Mouse (Mus musculus) heart, embryonic 13.5 days (tissue): ENCODE measurements around the gene Rabgef1. TPM values are rescaled to one million over a fixed set of nuclear protein-coding genes. Genes with fewer than 3 reads are reported as not detected.

Experiments
- ATAC-seq: fragments of 200-750 bp; cut with Nextera tagmentation; 2 replicates; pipeline ENCODE4 v1.8.0; 2017; ENCODE audit warnings: moderate TSS enrichment; ENCODE audit not compliant: insufficient number of reproducible peaks, low FRiP score, low TSS enrichment; ENCODE audit errors: extremely low read depth
- H3K27ac ChIP-seq: fragments of 300-500 bp; sonication (generic); replicated peaks from 2 replicates; pipeline ENCODE4 v1.5.1; 2015; ENCODE audit warnings: moderate library complexity, mild to moderate bottlenecking, inconsistent platforms
- H3K27me3 ChIP-seq: fragments of 300-500 bp; sonication (generic); replicated peaks from 2 replicates; pipeline ENCODE4 v1.6.1; 2015; ENCODE audit warnings: mild to moderate bottlenecking, inconsistent platforms
- H3K36me3 ChIP-seq: fragments of 300-500 bp; sonication (generic); 2 replicates; pipeline ENCODE4 v1.6.1; 2015; ENCODE audit warnings: mild to moderate bottlenecking, inconsistent platforms
- H3K4me1 ChIP-seq: fragments of 300-500 bp; sonication (generic); 2 replicates; pipeline ENCODE4 v1.6.1; 2015; ENCODE audit warnings: inconsistent platforms
- H3K4me2 ChIP-seq: fragments of 300-500 bp; sonication (generic); 2 replicates; pipeline ENCODE4 v1.6.1; 2015; ENCODE audit warnings: inconsistent platforms, mild to moderate bottlenecking, moderate library complexity
- H3K4me3 ChIP-seq: fragments of 300-500 bp; sonication (generic); 2 replicates; pipeline ENCODE4 v1.5.1; 2015; ENCODE audit warnings: moderate library complexity, mild to moderate bottlenecking, inconsistent platforms
- H3K9ac ChIP-seq: fragments of 300-500 bp; sonication (generic); 2 replicates; pipeline ENCODE4 v1.6.1; 2015; ENCODE audit warnings: inconsistent platforms, mild to moderate bottlenecking, moderate library complexity
- H3K9me3 ChIP-seq: fragments of 300-500 bp; sonication (generic); 2 replicates; pipeline ENCODE4 v1.6.1; 2016; ENCODE audit warnings: inconsistent platforms
- WGBS: fragments of 180-500 bp; shearing (Covaris S2); methylation state at CpG from one replicate; pipeline ENCODE4 v1.1.7; 2015; ENCODE audit warnings: mixed read lengths; 5-methylcytosine and 5-hydroxymethylcytosine counted together
- polyA plus RNA-seq: library from polyadenylated mRNA; unstranded; fragments of >200 nt; fragmentation: Nextera tagmentation; extraction: Ambion mirVana; gene quantifications from 2 replicates; pipeline ENCODE4 v1.2.1, GENCODE M21; 2015

Rabgef1 gene
- polyA plus RNA-seq = 18.3 and 19.9 TPM in 2 replicates

DNA sequence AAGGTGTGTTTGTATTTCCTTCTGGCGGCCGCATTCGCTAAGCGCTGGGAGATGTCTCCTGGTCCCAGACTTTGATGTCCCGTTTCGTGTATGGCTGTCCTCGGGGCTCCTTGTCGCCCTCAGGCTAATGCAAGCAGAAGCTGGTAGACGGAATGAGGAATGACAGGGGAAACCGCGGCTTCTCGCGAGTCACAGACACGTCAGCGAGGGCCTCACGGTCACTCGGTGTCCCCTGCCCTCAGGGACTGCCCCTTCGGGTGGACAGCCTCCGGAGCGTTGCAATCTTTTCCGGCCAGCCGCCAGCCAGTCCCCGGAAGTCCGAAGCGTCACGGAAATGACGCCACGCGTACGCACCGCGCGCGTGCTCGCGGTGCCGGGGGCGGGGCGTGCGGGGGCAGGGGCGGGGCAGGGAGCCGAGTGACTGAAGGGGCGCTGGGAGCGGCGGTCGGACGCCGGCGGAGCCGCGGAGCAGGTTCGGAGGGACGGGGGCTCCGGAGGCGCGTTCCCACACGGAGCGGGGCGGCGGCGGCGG is at the start of gene Rabgef1:
Gene Rabgef1 (plus strand): TSS at position 376 of the 532 bp plus-strand sequence.
- under 1% methylated on average over 58 of the region's 62 CpGs for WGBS

DNA sequence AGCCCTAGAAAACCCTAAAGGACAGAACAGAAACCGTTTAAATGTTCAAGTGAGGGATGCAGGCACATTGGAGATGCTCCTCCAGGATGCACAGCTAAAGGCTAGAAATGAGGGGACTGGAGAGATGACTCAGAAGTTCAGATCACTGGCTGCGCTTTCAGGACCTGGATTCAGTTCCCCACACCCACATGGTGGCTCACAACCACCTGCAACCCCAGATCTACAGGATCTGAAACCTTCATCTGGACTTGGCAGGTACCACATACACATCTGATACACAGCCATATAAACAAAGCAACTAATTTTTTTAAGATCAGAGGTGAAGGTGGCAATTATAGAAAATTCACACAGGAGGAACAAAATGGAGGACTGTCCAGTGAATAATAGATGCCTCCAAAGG is 49.2 kb upstream of the Rabgef1 start:
- no peaks in the 10 kb centered on the region for H3K36me3 ChIP-seq
- H3K9ac ChIP-seq = no peak overlapping the region
- 86% methylated on average over 2 of the region's 2 CpGs for WGBS
- no peaks in the 10 kb centered on the region for H3K27me3 ChIP-seq
- no peak overlapping the region for H3K27ac ChIP-seq
- no peak overlapping the region for H3K4me3 ChIP-seq
- no peak overlapping the region for H3K4me2 ChIP-seq
- peaks cover 20% of the 10 kb centered on the region for H3K4me1 ChIP-seq
- no peaks in the 10 kb centered on the region for H3K9me3 ChIP-seq
- no peak for ATAC-seq

More for the DNA sequence above, at the start of gene Rabgef1:
- peak; percentile 90 for ATAC-seq
- Histone ChIP-seq H3K4me1 (peaks cover 43% of the 10 kb centered on the region), H3K4me2 (peak within 1 kb of the TSS; percentile 74), H3K27ac (peak within 1 kb of the TSS; percentile 97), H3K9ac (peak within 1 kb of the TSS; percentile 95), H3K36me3 (no peaks in the 10 kb centered on the region), H3K4me3 (peak within 1 kb of the TSS; percentile 90), H3K27me3 (no peaks in the 10 kb centered on the region), H3K9me3 (no peaks in the 10 kb centered on the region)

DNA sequence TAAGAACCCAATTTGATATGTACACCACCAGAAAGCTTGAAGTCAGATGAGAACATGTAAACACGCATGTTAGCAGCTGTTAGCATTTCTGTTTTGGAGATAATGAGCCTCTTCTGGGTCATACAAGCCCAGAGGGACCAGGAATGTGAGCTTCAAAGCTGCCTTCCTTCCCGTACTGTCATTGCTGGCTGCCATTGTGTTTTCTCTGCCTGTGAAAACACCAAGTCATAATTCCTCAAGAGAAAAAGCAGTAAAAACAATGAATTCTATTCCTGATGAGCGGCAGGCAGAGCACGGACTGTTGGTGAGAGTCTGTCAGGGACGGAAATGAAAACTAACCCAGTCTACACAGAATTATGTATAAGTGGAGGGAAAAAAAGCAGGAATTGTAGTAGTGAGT is 47.3 kb upstream of the Rabgef1 start:
- Histone ChIP-seq H3K27me3 (no peaks in the 10 kb centered on the region), H3K9ac (no peak overlapping the region), H3K36me3 (no peaks in the 10 kb centered on the region), H3K4me1 (peaks cover 10% of the 10 kb centered on the region; the same call in 1 of the 2 replicates), H3K27ac (no peak overlapping the region), H3K4me2 (no peak overlapping the region), H3K4me3 (no peak overlapping the region), H3K9me3 (no peaks in the 10 kb centered on the region)
- WGBS = 73% methylated on average over 5 of the region's 5 CpGs
- ATAC-seq = no peak

DNA sequence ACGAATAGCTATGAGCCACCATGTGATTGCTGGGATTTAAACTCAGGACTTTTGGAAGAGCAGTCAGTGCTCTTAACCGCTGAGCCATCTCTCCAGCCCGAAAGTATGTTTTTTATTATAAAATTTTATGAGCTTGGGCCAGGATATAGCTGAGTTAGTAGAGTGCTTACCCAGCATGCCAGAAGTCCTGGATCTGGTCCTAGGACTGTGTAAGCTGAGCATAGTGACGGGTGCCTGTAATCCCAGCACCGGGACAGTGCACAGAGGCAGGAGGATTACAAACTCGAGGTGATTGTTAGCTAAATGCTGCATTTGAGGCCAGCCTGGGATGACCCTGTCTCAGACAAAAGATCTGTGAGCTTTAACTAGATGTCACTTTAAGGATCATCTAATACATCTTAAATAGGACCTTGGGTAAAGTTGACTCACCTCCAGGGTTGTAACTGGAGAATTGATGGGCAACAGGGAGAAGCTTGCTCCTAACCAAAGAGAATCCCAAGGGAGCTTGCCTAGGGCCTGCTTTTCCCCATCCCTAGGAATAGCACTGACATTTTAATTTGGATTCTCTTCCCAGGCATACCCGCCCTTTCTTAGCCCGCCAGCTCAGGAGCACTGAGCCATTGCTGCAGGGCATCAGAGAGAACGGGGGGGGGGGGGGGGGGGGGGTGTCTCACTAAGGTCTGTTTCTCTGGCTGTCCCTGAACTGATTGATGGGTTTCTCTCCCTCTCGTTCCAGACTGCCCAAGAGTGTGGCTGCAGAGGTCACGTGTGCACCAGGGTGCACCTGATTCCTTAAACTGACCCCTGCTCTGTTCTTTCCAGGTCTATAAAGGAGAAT is 42.7 kb upstream of the Rabgef1 start:
- no peak overlapping the region for H3K4me2 ChIP-seq
- no peaks in the 10 kb centered on the region for H3K36me3 ChIP-seq
- no peak overlapping the region for H3K4me3 ChIP-seq
- ATAC-seq = no peak
- no peak overlapping the region for H3K27ac ChIP-seq
- 72% methylated on average over 10 of the region's 11 CpGs for WGBS
- no peak overlapping the region for H3K9ac ChIP-seq
- H3K9me3 ChIP-seq = no peaks in the 10 kb centered on the region
- no peaks in the 10 kb centered on the region for H3K4me1 ChIP-seq
- H3K27me3 ChIP-seq = peaks cover 2% of the 10 kb centered on the region; the same call in 1 of the 2 replicates

DNA sequence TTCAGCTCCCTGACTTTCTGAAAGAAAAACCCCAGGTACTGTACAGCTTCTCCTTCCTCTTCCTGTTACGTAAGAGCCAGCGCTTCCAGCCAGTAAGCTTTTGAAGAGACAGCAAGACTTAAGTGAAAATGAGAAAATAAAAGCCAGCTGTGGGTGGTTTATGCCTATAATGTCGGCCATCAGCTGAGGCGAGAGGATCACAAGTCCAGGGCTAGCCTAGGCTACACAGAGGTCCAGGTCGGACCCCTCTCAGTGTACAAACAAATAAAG is 42.1 kb upstream of the Rabgef1 start:
- H3K4me1 ChIP-seq = no peaks in the 10 kb centered on the region
- H3K9me3 ChIP-seq = no peaks in the 10 kb centered on the region
- H3K27me3 ChIP-seq = peaks cover 5% of the 10 kb centered on the region; the same call in 1 of the 2 replicates
- 81% methylated on average over 5 of the region's 5 CpGs for WGBS
- no peak for ATAC-seq
- H3K36me3 ChIP-seq = no peaks in the 10 kb centered on the region
- H3K4me3 ChIP-seq = no peak overlapping the region
- H3K4me2 ChIP-seq = no peak overlapping the region
- no peak overlapping the region for H3K27ac ChIP-seq
- H3K9ac ChIP-seq = no peak overlapping the region

DNA sequence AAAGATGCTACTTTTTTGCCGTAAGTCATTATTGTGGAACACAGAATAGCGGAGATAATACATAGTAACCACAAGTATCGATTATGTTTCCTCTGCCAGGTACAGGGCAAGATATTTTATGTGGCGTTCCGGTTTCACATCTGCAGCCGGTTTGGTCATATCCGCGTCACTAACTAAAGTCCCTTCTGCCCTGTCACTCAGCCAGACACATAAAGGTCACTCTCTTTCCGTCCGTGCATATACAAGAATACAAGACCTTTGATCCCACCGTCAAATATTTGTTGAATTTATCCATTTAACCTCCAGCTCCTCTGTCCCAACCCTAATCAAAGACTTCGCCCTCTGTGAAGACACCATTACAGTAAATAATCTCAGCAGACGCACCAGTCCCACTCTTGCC is 35.0 kb upstream of the Rabgef1 start:
- H3K9ac ChIP-seq = no peak overlapping the region
- H3K36me3 ChIP-seq = peaks cover 4% of the 10 kb centered on the region; the same call in 1 of the 2 replicates
- H3K27me3 ChIP-seq = peaks cover 33% of the 10 kb centered on the region
- no peak overlapping the region for H3K27ac ChIP-seq
- no peak overlapping the region for H3K4me3 ChIP-seq
- no peak overlapping the region for H3K4me2 ChIP-seq
- no peaks in the 10 kb centered on the region for H3K4me1 ChIP-seq
- WGBS = 92% methylated on average over 13 of the region's 13 CpGs
- ATAC-seq = no peak
- H3K9me3 ChIP-seq = no peaks in the 10 kb centered on the region

DNA sequence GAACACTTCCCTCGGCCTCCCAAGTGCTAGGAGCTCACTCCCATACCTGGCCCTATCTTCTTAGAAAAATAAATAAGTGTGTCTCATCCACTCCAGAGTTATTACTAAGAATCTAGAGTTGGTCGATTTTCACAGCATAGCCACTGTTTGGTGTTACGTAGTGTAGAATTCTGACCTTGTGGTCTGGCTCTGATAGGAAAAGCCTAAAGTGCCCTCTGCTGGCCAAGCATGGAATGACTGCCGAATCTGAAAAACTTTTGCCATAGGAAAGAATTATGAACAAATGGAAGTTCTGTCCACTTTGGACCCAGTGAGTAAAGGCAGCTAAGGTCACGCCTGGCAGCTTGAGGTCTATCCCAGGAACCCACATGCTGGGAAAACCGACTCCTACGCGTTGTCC is 32.2 kb upstream of the Rabgef1 start:
- no peak overlapping the region for H3K27ac ChIP-seq
- WGBS = 20% methylated on average over 8 of the region's 8 CpGs
- no peak overlapping the region for H3K4me2 ChIP-seq
- H3K4me3 ChIP-seq = no peak overlapping the region
- H3K4me1 ChIP-seq = peaks cover 11% of the 10 kb centered on the region; the same call in 1 of the 2 replicates
- H3K36me3 ChIP-seq = peaks cover 4% of the 10 kb centered on the region; the same call in 1 of the 2 replicates
- no peak for ATAC-seq
- no peak overlapping the region for H3K9ac ChIP-seq
- no peaks in the 10 kb centered on the region for H3K9me3 ChIP-seq
- peaks cover 46% of the 10 kb centered on the region for H3K27me3 ChIP-seq

DNA sequence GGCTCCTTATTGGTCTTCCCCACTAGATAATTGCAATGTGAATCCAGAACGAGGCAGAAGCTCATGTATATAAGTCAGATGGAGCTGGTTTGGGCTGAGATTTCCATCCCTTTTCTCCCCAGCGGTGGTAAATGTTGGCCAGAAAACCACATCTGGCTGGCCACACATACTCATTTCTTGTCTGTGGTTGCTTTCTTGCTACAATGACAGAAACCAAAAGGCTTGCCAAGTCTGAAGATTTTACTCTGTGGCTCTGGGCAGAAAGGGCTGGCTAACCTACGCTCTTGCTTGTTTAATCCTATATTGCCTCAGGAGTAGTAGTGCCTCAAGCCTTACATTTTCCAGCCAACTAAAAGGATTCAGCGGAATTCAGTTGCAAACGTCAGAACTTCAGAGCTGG is 30.5 kb upstream of the Rabgef1 start:
- ATAC-seq = no peak
- 77% methylated on average over 5 of the region's 5 CpGs for WGBS

DNA sequence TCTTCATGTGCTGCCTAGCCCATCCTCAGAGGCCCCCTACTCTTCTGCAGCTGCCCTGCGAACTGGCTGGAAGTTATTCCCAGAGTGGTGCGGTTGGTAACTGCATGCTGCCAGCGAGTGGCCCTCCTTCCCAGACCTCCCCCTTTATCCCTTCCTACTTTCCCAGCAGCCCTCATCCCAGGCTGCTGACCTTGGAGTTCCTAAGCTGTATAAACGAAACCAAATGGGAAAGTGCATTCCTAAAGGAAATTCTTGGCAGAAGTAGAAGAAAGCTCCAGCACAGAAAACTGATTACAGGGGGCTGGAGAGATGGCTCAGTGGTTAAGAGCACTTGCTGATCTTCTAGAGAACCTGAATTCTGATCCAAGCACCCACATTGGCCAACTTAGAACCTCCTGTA is 29.6 kb upstream of the Rabgef1 start:
- ATAC-seq = no peak
- H3K4me3 ChIP-seq = no peak overlapping the region
- WGBS = 39% methylated on average over 4 of the region's 4 CpGs
- no peak overlapping the region for H3K4me2 ChIP-seq
- H3K9ac ChIP-seq = no peak overlapping the region
- no peaks in the 10 kb centered on the region for H3K36me3 ChIP-seq
- H3K9me3 ChIP-seq = no peaks in the 10 kb centered on the region
- H3K4me1 ChIP-seq = peaks cover 23% of the 10 kb centered on the region
- no peak overlapping the region for H3K27ac ChIP-seq
- H3K27me3 ChIP-seq = peaks cover 34% of the 10 kb centered on the region

More for the DNA sequence above, 30.5 kb upstream of the Rabgef1 start:
- H3K9ac ChIP-seq = no peak overlapping the region
- peaks cover 37% of the 10 kb centered on the region for H3K27me3 ChIP-seq
- H3K27ac ChIP-seq = no peak overlapping the region
- H3K9me3 ChIP-seq = no peaks in the 10 kb centered on the region
- H3K4me2 ChIP-seq = no peak overlapping the region
- no peak overlapping the region for H3K4me3 ChIP-seq
- peaks cover 23% of the 10 kb centered on the region for H3K4me1 ChIP-seq
- peaks cover 3% of the 10 kb centered on the region; the same call in 1 of the 2 replicates for H3K36me3 ChIP-seq

DNA sequence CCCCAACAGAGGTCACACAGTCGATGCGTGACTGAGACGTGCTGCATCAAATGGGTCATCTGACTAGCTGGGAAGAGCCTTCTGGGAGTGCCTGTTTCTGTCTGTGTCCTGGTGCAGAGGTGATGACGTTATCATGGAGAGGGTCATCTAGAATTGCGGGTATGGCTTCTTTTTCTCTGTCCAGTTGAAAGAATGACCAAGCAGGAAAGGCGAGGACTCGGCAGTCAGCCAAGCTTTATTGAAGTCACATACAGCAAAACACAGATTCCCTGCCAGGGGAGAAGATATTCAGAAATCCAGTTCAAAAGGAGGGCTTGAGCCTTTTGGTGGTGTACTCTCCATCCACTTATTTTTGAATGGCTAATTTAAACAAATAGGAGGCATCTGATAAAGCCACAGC is 28.5 kb upstream of the Rabgef1 start:
- no peak for ATAC-seq
- Histone ChIP-seq H3K36me3 (peaks cover 3% of the 10 kb centered on the region), H3K9me3 (no peaks in the 10 kb centered on the region), H3K27me3 (peaks cover 32% of the 10 kb centered on the region), H3K4me1 (peaks cover 23% of the 10 kb centered on the region), H3K9ac (no peak overlapping the region), H3K4me3 (no peak overlapping the region), H3K27ac (no peak overlapping the region), H3K4me2 (0 out of 2 replicates have a peak overlapping the region, but pooled peaks have one; percentile 96)
- 77% methylated on average over 7 of the region's 7 CpGs for WGBS

DNA sequence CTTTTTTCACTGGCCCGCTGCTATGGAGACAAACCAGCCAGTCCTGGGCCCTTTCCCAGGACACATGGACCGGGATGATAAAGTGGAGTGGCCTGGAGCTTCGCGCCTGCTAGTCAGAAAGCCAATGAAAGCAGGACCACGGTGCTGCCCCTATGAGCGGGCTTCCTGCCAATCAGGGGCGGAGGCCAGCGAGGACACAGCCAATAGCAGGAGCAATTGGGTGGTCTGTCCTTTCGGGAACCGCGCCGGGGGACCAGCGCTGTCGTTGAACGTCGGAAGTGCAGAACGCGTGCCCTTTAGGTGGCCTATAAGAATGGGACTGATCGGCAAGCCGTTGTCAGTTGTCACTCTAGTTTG is 27.6 kb upstream of the Rabgef1 start:
- H3K4me2 ChIP-seq = peak overlapping the region; percentile 96
- peaks cover 12% of the 10 kb centered on the region for H3K36me3 ChIP-seq
- ATAC-seq = no peak; the same call in 1 of the 2 replicates
- H3K4me3 ChIP-seq = peak overlapping the region; percentile 71
- peaks cover 23% of the 10 kb centered on the region for H3K4me1 ChIP-seq
- no peaks in the 10 kb centered on the region for H3K9me3 ChIP-seq
- H3K27me3 ChIP-seq = peaks cover 23% of the 10 kb centered on the region
- WGBS = 2% methylated on average over 20 of the region's 20 CpGs
- peak overlapping the region; percentile 90 for H3K9ac ChIP-seq
- peak overlapping the region; percentile 77 for H3K27ac ChIP-seq
